Mouse (Mus musculus) stomach, embryonic 16.5 days (tissue): ENCODE measurements around the gene Slc20a1. TPM values are rescaled to one million over a fixed set of nuclear protein-coding genes. Genes with fewer than 3 reads are reported as not detected.

Experiments
- ATAC-seq: fragments of 200-750 bp; cut with Nextera tagmentation; 2 replicates; pipeline ENCODE4 v1.8.0; 2017; ENCODE audit warnings: moderate number of reproducible peaks, moderate TSS enrichment; ENCODE audit not compliant: insufficient read depth, low FRiP score
- H3K27ac ChIP-seq: fragments of 300-500 bp; sonication (generic); 2 replicates; pipeline ENCODE4 v1.5.1; 2014; ENCODE audit warnings: low read length
- H3K27me3 ChIP-seq: fragments of 300-500 bp; sonication (generic); 2 replicates; pipeline ENCODE4 v1.6.1; 2014; ENCODE audit warnings: low read length, control low read depth, mixed read lengths; ENCODE audit not compliant: control insufficient read depth, insufficient read depth
- H3K36me3 ChIP-seq: fragments of 300-500 bp; sonication (generic); 2 replicates; pipeline ENCODE4 v1.6.1; 2014; ENCODE audit warnings: low read length; ENCODE audit not compliant: control insufficient read depth, insufficient read depth
- H3K4me1 ChIP-seq: fragments of 300-500 bp; sonication (generic); 2 replicates; pipeline ENCODE4 v1.6.1; 2014; ENCODE audit warnings: low read length, control low read depth, mixed read lengths; ENCODE audit not compliant: control insufficient read depth, insufficient read depth
- H3K4me2 ChIP-seq: fragments of 300-500 bp; sonication (generic); 2 replicates; pipeline ENCODE4 v1.6.1; 2014; ENCODE audit warnings: low read depth, low read length, mixed read lengths
- H3K4me3 ChIP-seq: fragments of 300-500 bp; sonication (generic); replicated peaks from 2 replicates; pipeline ENCODE4 v1.5.1; 2014; ENCODE audit warnings: mild to moderate bottlenecking, low read length
- H3K9ac ChIP-seq: fragments of 300-500 bp; sonication (generic); 2 replicates; pipeline ENCODE4 v1.6.1; 2014; ENCODE audit warnings: low read length
- H3K9me3 ChIP-seq: fragments of 300-500 bp; sonication (generic); replicated peaks from 2 replicates; pipeline ENCODE4 v1.6.1; 2016; ENCODE audit warnings: low read length, control low read depth; ENCODE audit not compliant: control insufficient read depth
- WGBS: fragments of 180-500 bp; shearing (Covaris S2); extraction: QIAGEN DNeasy Blood & Tissue Kit; methylation state at CpG from one replicate; pipeline ENCODE4 v1.1.7; 2014; 5-methylcytosine and 5-hydroxymethylcytosine counted together
- polyA plus RNA-seq: library from polyadenylated mRNA; unstranded; fragments of >200 nt; fragmentation: Nextera tagmentation; extraction: Ambion mirVana; gene quantifications from 2 replicates; pipeline ENCODE4 v1.2.1, GENCODE M21; 2015

Slc20a1 gene
- polyA plus RNA-seq, 1 experiment from 2014 or later: 24.8 TPM

GRCm38 (mm10) chr2:129184853-129185252, 13.7 kb upstream of the Slc20a1 start:
- no peak overlapping the region for H3K9ac ChIP-seq
- no peak for ATAC-seq
- no peak overlapping the region for H3K4me2 ChIP-seq
- H3K27ac ChIP-seq: no peak overlapping the region
- H3K27me3 ChIP-seq: no peaks in the 10 kb centered on the region
- H3K36me3 ChIP-seq: no peaks in the 10 kb centered on the region
- 76% methylated on average over 1 of the region's 1 CpGs for WGBS
- H3K4me3 ChIP-seq: no peak overlapping the region
- no peaks in the 10 kb centered on the region for H3K9me3 ChIP-seq
- no peaks in the 10 kb centered on the region for H3K4me1 ChIP-seq

DNA sequence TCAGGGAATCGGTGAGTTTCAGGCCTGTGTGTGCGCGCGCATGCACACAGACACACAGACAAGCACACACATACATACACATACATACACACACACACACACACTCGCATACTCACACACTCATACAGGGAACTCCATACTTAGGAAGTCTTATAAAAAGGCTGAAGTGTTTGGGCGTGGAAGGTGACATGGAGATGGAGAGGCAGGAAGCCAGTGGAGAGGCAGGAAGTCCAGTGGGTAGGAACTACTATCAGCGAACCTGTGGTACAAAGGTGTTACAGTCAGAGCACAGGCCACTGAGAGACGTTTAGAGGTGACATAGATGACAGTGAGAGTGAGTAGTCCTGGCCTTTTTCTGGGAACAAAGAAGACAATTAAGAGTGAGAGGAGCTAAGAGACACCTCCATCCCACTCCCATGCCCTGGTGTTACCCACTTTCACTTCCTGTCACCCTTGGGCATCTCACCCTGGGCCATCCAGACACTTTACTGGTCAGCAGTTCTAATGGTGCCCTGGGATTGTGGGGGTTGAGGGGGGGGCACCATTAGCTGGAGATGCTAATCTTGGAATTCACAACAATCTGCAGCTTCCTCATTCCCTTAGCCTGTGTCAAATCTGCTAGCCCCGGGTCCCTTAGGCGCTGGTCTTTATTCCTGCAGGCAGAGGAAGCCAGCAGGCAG, 12.8 kb upstream of the Slc20a1 start:
- Histone ChIP-seq H3K4me3 (no peak overlapping the region), H3K9me3 (no peaks in the 10 kb centered on the region), H3K4me2 (no peak overlapping the region), H3K27me3 (no peaks in the 10 kb centered on the region), H3K27ac (no peak overlapping the region), H3K36me3 (no peaks in the 10 kb centered on the region), H3K9ac (no peak overlapping the region), H3K4me1 (no peaks in the 10 kb centered on the region)
- WGBS: 80% methylated on average over 10 of the region's 10 CpGs
- ATAC-seq: no peak

DNA sequence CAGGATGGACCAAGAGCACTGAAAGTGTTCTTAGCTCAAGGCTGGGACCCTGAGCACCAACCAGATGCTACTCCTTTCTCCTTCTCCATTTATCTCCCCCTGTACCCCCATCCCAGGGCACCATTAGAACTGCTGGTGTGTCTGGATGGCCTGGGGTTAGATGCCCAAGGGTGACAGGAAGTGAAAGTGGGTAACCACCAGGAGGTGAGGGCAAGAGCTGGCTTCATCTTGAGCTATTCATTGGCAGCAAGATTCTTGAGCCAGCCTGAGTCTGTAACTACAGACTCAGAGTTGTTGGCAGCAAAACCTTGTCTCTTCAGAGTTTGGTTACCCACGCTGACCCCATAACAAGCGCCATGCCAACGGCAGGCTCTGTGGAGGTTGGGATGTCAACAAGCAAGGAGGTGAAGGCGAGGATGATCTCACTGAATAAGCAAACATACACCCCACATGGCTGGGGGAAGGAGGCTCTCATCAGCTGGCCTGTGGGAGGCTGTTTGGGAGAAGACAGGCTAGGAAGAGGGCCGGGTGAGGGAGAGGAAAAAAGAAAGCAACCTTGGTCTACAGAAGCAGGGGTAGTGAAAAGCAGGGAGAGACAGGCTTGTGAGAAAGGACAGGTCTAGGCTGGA, 12.2 kb upstream of the Slc20a1 start:
- Histone ChIP-seq H3K27me3 (no peaks in the 10 kb centered on the region), H3K4me1 (no peaks in the 10 kb centered on the region), H3K27ac (no peak overlapping the region), H3K4me2 (no peak overlapping the region), H3K9me3 (no peaks in the 10 kb centered on the region), H3K36me3 (no peaks in the 10 kb centered on the region), H3K4me3 (no peak overlapping the region), H3K9ac (no peak overlapping the region)
- WGBS: 57% methylated on average over 5 of the region's 5 CpGs
- no peak for ATAC-seq

GRCm38 (mm10) chr2:129192392-129193150, 6.0 kb upstream of the Slc20a1 start:
- no peaks in the 10 kb centered on the region for H3K4me1 ChIP-seq
- no peak overlapping the region for H3K27ac ChIP-seq
- no peaks in the 10 kb centered on the region for H3K9me3 ChIP-seq
- WGBS: 79% methylated on average over 7 of the region's 7 CpGs
- no peak overlapping the region for H3K9ac ChIP-seq
- H3K4me3 ChIP-seq: no peak overlapping the region
- no peak for ATAC-seq
- H3K36me3 ChIP-seq: no peaks in the 10 kb centered on the region
- H3K4me2 ChIP-seq: no peak overlapping the region
- no peaks in the 10 kb centered on the region for H3K27me3 ChIP-seq

GRCm38 (mm10) chr2:129196317-129196716, 2.2 kb upstream of the Slc20a1 start:
- no peak overlapping the region for H3K4me2 ChIP-seq
- peaks cover 10% of the 10 kb centered on the region for H3K4me1 ChIP-seq
- H3K27ac ChIP-seq: no peak overlapping the region
- no peak for ATAC-seq
- no peaks in the 10 kb centered on the region for H3K36me3 ChIP-seq
- WGBS: 91% methylated on average over 2 of the region's 2 CpGs
- H3K9me3 ChIP-seq: no peaks in the 10 kb centered on the region
- no peak overlapping the region for H3K9ac ChIP-seq
- H3K4me3 ChIP-seq: no peak overlapping the region
- no peaks in the 10 kb centered on the region for H3K27me3 ChIP-seq

DNA sequence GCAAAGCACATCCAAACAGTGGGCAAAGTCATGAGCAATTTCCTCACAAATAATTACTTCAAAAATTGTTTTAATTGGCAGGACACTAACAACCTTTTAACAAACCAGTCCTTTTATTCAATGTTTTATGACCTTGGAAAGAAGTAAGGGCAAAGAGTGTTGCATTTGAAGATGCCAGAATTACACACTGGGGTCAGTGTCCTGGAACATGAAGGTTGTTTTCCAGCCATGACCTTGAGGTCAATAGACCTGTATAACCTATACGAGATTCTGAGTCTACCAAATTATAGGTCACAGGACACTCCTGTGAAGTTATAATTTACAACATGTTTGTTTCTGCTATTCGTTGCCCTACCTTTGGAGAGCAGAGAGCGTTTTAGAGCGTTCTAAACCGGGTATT, 1.4 kb upstream of the Slc20a1 start:
- 60% methylated on average over 5 of the region's 5 CpGs for WGBS
- Histone ChIP-seq H3K9ac (no peak overlapping the region), H3K27ac (no peak overlapping the region), H3K4me2 (peak overlapping the region; percentile 78), H3K9me3 (no peaks in the 10 kb centered on the region), H3K27me3 (no peaks in the 10 kb centered on the region), H3K4me1 (peaks cover 10% of the 10 kb centered on the region), H3K4me3 (no peak overlapping the region), H3K36me3 (no peaks in the 10 kb centered on the region)
- ATAC-seq: no peak

GRCm38 (mm10) chr2:129197843-129198435, 625 bp upstream of the Slc20a1 start:
- ATAC-seq: no peak

DNA sequence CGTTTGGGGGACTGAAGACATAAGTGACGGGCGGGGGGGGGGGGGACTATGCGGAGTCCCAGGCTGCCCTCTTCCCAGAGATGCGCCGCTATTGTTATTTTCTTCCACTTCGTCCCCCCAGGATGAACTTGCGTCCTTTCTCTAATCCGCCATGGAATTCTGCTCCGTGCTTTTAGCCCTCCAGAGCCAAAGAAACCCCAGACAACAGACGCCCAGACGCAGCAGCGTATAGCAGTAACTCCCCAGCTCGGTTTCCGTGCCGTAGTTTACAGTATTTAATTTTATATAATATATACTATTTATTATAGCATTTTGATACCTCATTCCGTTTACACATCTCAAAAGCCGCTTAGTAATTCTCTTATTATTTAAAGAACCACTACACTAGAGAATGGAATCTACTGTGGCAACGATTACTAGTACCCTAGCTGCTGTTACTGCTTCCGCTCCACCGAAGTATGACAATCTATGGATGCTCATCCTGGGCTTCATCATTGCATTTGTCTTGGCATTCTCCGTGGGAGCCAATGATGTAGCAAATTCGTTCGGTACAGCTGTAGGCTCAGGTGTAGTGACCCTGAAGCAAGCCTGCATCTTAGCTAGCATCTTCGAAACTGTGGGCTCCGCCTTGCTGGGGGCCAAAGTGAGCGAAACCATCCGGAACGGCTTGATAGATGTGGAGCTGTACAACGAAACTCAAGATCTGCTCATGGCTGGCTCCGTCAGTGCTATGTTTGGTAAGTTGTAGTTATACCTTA, 943 bp downstream of the Slc20a1 start:
- 18% methylated on average over 29 of the region's 31 CpGs for WGBS
- Histone ChIP-seq H3K36me3 (no peaks in the 10 kb centered on the region), H3K9ac (peak overlapping the region; percentile 95), H3K9me3 (no peaks in the 10 kb centered on the region), H3K4me1 (peaks cover 10% of the 10 kb centered on the region), H3K4me3 (peak overlapping the region; percentile 93), H3K4me2 (peak overlapping the region; percentile 77), H3K27ac (peak overlapping the region; percentile 37; the same call in 1 of the 2 replicates), H3K27me3 (no peaks in the 10 kb centered on the region)
- no peak for ATAC-seq

More at GRCm38 (mm10) chr2:129197843-129198435, 625 bp upstream of the Slc20a1 start:
- peak overlapping the region; percentile 93 for H3K4me3 ChIP-seq
- H3K4me1 ChIP-seq: peaks cover 10% of the 10 kb centered on the region
- no peaks in the 10 kb centered on the region for H3K9me3 ChIP-seq
- WGBS: 1% methylated on average over 32 of the region's 32 CpGs
- peak overlapping the region; percentile 68 for H3K27ac ChIP-seq
- H3K4me2 ChIP-seq: peak overlapping the region; percentile 78
- no peaks in the 10 kb centered on the region for H3K36me3 ChIP-seq
- peak overlapping the region; percentile 85 for H3K9ac ChIP-seq
- H3K27me3 ChIP-seq: no peaks in the 10 kb centered on the region
